Mouse (Mus musculus) layer of hippocampus, postnatal 14 days (tissue): Measurements from ENCODE around the gene Asic2. TPM values are rescaled to one million over a fixed set of nuclear protein-coding genes. Genes with fewer than 3 reads are reported as not detected.

ENCODE experiments used
- DNase-seq, 2 experiments: peaks; one replicate each; pipeline ENCODE4 v3.0.0; 2021 to 2022; ENCODE audit warnings: low spot score in 2 of 2, mixed read lengths in 1 of 2
- total RNA-seq, 2 experiments: library from RNA; stranded (reverse); gene quantifications; 2 replicates each; pipeline ENCODE4 v1.2.3; 2021

The Asic2 gene
- total RNA-seq, 2 experiments from 2014 or later: 56.0 to 64.3 TPM

GRCm38 (mm10) chr11:81534686-81535085 is 433.6 kb downstream of the Asic2 start:
- DNase-seq: peak in 1 of 2 experiments; percentile 38

DNA sequence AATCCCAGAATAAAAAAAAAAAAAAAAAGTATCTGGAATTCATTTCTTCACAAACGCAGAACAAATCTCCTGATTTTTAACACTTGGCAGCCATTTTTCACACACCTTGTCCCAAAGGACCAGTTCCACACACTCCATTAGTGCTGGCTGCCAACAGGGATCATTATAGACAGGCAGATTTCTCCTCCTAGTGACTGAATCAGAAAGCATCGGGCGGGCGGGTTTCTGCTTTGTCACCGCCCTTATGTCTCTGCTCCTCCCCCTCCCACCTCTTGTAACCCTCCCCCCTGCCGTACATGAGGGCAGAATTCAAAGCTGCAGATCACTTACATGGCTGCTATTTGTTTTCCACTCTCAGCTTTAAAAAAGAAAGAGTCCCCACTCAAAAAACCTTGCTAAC is 436.4 kb downstream of the Asic2 start:
- DNase-seq: no peak

DNA sequence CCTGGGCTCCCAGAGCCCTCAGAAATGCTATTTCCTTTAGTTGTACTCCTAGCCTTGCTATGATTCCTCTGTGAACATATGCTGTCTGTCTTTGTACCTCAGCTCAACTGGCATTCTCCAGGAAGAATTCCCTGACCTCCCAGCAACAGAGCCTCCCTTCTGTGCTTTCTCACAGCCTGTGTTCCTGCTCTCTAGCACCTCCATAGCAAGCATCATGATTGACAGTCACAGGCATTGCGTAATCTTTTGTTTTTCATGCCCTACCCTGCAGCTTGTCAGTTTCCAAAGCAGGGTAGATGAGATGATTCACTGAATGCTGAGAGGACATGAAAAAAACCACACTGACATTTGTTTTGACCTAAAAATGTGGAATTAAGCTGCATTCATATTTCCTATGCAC is 445.3 kb downstream of the Asic2 start:
- DNase-seq: peak in 1 of 2 experiments; percentile 37

GRCm38 (mm10) chr11:81521881-81522280 is 446.4 kb downstream of the Asic2 start:
- no peak for DNase-seq

DNA sequence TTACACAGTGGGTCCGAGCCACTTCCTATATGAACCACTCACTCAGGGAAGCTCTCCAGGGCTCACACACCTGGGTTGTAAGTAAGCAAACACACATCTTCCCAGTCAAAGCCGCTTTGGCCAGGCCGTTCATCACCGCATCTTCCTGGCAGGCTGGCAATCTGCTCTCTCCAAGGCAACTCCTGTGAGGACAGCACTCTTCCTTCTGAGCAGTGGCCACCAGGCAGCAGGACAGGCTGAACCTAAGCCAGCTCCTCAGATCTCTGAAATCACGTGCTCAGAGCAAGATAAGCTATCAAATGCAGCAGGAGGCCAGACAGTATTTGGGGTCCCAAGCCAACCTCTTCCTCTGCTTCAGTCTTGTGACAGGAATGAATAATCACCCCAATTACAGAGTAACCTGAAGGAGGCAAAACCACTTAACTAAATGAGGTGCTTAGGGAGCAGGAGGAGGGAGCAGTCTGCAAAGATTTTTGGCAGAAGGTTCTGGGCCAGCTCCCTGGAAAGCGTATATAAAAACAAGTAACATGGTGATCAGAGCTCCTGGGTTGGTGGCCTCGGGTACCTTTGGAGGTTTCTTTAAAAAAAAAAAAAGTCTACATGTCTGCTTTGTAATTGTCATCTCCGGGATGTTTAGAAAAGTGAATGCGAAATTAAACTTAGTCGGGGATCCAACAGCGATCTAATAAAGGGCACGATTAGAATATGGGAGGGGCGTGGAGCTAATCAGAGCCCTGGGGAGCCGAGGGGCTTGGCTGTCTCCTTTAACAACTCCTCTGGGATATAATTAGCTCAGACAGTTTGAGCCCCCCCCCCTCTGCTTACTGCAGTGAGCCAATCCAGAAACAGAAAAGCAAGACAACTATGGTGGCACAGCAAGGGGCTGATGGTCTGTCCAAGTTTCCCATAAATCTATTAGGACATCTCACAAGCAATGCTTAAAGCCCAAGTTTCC is 450.0 kb downstream of the Asic2 start:
- no peak for DNase-seq

DNA sequence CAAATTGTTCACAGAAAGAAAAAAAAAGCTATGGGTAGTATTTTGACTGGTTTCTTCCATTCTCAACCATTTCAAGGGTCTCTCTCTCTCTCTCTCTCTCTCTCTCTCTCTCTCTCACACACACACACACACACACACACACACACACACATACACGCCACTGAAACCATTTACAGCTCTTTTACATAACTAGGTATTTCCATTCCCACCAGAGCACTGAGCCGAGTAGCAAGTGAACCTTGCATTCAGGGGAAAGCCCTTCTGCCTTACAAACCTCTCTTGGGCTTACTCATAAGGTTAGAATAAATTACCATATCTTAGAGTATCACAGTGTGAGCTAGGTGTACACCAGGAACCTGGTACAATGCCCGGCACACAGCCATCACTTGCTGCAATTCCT is 452.5 kb downstream of the Asic2 start:
- DNase-seq: no peak

GRCm38 (mm10) chr11:81512434-81512833 is 455.8 kb downstream of the Asic2 start:
- DNase-seq: peak; percentile 64 to 90

GRCm38 (mm10) chr11:81511401-81511800 is 456.9 kb downstream of the Asic2 start:
- DNase-seq: no peak

DNA sequence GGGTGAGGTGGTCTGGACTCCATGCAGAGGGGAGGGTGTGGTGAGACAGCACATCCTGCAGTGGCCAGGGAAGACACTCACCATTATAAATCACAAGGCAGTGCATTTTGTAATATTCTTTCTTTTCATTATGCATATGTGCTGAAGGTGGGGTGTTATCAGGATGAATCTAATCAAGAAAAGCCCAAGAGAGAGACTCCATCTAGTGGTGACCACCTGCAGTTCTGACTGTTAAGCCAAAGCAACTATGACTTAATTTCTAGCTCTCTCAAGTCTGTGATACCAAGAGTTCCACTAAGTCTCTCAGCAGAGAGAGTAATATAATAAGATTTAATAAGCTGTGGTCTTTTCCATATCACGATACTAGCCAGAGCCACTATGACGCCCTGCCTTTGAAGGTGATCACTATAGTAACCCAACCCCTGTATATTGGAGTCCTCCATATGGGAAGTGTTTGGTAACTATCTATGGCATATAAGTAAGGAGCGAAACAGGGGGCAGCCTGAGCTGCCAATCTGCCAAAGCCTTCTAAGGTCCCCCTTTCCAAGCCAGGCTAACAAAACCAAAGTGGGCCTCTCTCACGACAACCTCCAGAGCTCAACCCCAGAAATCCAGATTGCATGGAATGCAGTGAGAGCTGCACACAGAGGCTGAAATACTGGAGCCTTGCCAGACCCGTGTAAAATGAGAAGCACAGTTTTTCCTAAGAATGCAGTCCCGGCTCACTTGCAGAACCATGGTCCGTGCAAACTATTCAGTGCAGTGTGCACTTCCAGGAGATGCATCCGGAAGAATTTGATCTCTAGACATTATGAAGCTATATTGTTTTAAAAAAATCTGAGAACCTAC is 459.6 kb downstream of the Asic2 start:
- DNase-seq: peak in 1 of 2 experiments; percentile 40

DNA sequence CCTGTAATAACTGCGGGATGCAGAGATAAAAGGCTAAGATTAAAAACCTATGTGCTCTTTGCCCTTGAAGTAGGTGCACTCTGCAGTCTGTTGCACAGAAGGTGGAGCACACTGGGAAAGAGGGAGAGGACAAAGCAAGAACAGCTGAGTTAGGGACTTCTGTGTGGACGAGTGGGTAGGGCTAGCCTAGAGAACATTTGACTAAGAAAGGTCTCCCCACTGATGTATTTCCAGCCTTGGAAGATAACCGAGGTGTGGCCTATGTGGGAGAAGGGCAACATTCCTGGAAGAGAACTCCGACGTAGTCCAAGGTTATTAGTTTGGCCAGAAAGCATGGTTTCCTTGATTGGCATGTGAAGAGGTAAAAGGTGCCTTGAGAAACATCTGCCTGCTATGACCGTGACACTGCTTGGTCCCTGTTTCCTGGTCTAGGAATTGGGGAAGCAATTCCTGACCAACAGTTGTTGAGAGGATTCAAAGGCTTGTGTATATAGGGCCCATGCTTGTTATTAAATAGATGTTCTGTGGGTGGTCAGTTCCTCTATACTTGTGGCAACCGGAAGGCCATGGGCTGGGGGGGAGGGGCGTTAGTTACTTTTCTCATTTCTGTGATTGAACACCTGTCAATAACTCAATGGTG is 463.3 kb downstream of the Asic2 start:
- DNase-seq: no peak

DNA sequence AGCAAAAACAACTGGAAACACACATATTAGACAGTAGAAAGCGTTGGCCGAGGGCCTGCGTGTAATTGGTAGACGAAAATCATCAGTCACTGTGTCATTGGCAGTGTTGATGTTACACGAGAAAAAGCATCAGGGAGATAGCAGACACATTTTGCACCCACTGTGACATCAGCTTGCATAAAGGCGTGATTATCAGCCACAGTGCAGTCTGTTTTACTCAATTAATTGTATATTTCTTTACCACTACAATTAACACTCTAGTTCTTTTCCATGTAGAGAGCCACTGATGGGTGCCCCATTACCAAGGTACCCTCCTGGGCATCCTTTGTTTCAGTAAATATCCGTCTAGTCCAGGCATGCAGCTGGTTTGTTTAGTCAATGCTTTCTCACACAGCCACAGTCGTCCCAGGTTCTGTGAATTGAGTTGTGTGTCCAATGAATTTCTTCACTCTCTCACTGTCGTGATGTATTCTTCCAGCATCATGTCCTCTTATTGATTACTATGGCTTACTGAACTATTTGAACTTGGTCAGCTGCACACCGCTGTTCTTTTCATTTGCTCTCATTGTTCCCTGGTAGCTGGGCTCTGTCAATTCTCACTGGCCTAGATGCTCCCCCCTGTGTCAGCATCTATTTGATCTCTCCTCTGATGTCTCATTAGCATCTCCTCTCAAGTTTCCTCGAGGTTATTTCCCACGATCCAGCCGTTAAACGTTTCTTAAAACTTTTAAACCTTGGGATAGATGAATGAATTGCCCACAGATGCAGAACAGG is 466.6 kb downstream of the Asic2 start:
- DNase-seq: no peak

- no peak for DNase-seq
These were observed 469.3 kb downstream of the Asic2 start for GRCm38 (mm10) chr11:81498990-81499389.

GRCm38 (mm10) chr11:81497652-81498391 is 470.4 kb downstream of the Asic2 start:
- no peak for DNase-seq

- DNase-seq: no peak
These were observed 471.8 kb downstream of the Asic2 start for GRCm38 (mm10) chr11:81496446-81496845.

DNA sequence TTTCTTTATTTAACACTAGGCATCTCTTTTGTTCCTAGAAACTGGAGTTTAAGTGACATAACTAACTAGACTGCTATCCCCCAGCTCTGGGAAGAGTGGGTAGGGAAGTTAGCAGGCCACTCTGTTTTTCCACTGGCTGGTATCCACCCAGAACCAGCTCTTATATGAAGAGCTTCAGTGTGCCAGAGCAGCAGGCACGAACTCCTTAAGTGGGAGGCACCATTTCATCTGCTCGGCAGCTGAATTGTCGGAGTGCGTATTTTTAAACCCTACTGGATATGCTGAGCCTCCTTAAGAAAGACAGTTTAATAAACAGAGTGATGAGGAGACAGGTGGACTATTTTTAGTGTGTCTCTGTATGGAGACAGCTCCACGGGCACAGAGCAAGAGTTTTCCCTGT is 475.9 kb downstream of the Asic2 start:
- DNase-seq: no peak

GRCm38 (mm10) chr11:81489144-81489735 is 479.0 kb downstream of the Asic2 start:
- peak in 1 of 2 experiments; percentile 32 for DNase-seq

DNA sequence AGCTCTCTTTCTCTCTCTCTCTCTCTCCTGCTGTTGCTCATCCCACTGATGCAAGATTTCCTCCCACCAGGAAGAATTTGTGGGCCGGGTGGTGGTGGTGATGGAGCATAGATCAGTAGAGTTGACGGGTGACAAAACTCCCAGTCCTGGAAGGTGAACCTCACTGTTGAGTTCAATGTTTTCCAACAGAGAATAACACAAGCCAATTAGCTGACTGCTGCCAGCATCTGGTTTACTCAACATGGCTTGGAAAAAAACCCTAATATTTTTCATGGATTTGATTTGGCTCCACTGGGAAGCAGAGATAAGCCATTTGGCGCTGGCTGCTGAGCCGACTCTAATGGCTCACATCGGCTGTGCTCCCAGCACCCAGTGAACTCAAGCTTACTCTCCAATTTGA is 479.6 kb downstream of the Asic2 start:
- peak; percentile 32 to 65 for DNase-seq

DNA sequence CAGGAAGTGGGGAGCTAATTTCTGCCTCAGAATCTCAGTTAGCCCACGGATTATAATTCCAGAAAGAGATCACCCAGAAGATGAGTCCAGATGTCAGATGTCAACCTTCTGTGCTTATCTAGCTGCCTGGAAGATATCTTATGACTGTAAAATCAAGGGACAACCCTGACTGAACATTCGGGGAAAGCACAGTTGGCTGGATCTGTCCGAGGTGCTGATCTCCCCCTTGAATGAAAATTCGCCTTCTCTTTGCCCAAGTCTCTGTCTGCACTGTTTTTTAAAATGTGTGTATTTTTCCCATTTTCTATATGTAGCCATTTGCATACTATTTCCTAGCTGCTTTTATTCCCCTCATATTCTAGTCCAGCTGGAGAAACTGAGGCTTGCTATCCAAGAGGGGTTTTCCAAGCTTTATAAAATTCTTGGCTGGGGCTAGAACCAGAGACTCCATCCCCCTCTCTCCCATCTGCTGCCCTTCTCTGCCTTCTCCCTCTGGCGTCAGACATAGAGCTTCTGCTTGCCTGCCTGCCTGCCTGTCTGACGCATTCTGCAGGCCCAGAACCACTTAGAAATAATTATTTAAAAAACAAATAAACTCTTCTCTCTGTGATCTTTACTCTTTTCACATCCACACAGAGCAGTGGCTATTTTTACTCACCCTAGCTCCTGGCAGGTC is 481.9 kb downstream of the Asic2 start:
- peak; percentile 44 to 89 for DNase-seq

DNA sequence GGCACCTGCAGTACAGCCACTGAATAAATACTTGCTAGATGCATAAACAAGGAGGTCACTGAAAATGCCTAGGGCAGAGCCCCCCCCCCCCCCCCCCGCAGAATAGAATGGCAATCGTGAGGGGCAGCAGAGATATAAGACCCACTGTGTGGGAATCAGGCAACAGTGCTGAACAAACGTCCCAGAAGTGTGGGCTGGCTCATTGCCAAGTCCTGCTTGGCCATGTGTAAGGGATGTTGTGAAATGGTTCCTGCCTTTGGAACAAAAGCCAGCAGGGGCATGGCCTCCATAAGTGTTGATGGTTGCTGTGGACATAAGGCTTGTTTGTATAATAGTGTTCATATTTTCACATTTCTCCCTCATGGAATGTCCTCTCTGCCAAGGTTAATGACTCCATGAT is 487.1 kb downstream of the Asic2 start:
- DNase-seq: no peak
